Mouse (Mus musculus) CD4-positive, CD25-positive, alpha-beta regulatory T cell, adult 4 months (primary cell): ENCODE data around the gene Il31. TPM values are rescaled to one million over a fixed set of nuclear protein-coding genes. Genes with fewer than 3 reads are reported as not detected.

ENCODE experiments used
- ATAC-seq: one replicate; pipeline ENCODE4 v1.8.0; 2017
- polyA plus RNA-seq, 2 experiments: library from polyadenylated mRNA; unstranded; fragments of 100-300 nt; shearing (Covaris generic); gene quantifications; one replicate each; pipeline ENCODE4 v1.2.1; 2017

Il31 gene
- polyA plus RNA-seq, 2 experiments from 2014 or later, result not detected

GRCm38 (mm10) chr5:123470784-123471400 lies 18.4 kb downstream of the Il31 start:
- ATAC-seq, result peak; percentile 92

DNA sequence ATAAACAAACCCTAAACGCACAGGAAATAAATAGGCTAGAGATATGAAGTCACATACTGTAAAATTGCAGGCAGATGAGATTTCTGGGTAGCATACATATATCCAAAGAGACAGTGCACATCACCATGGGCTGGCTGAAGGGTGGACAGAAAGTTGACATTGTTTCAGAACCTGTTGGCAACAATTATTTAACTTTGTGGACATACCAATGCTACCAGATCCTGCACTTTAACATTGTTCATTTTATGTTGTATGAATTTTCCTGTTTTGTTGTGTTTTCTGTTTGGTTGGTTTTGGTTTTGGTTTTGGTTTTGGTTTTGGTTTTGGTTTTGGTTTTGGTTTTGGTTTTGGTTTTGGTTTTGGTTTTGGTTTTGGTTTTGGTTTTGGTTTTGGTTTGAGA lies 24.7 kb downstream of the Il31 start:
- no peak for ATAC-seq

GRCm38 (mm10) chr5:123461420-123461819 lies 27.9 kb downstream of the Il31 start:
- no peak for ATAC-seq

DNA sequence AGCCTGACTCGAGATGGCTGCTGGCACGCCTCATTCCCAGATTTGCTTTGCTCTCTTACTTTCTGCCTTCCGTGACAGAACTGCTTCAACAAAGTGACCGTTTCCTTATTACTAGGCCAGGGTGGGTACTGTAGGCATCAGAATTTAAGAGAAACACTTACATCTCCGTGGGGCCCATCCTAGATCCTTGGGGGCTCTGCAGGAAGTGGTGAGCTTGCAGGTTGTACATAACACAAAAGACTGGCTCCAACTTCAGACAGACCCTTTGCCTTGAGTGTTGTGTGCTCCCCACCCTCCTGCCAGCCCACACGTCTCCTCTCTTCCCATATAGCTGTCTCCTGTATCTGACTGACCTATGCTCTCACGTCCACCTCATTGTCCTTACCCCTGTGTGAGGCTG lies 37.4 kb downstream of the Il31 start:
- ATAC-seq, result no peak

- ATAC-seq, result no peak
Observed at GRCm38 (mm10) chr5:123444849-123445334, 44.4 kb downstream of the Il31 start.

GRCm38 (mm10) chr5:123444069-123444468 lies 45.2 kb downstream of the Il31 start:
- no peak for ATAC-seq

DNA sequence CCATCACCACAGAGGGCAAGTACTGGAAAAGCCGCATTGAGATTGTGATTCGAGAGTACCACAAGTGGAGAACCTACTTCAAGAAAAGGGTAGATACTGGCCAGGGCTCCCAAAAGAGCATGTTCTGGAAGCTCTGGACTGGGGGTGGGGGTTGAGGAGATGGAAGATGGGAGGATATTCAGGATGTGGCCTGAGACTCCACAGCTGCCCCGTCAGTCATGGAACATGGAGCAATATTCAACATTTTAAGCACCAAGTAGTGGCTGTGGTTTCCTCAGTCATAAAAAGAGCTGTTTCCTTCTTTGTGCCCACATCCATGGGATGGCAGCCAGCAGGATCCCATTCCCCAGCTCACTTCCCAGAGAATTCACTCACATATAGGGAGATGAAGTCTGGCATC lies 47.0 kb downstream of the Il31 start:
- no peak for ATAC-seq

GRCm38 (mm10) chr5:123440664-123441063 lies 48.6 kb downstream of the Il31 start:
- no peak for ATAC-seq

- no peak for ATAC-seq
Observed at GRCm38 (mm10) chr5:123439941-123440340, 49.3 kb downstream of the Il31 start.

DNA sequence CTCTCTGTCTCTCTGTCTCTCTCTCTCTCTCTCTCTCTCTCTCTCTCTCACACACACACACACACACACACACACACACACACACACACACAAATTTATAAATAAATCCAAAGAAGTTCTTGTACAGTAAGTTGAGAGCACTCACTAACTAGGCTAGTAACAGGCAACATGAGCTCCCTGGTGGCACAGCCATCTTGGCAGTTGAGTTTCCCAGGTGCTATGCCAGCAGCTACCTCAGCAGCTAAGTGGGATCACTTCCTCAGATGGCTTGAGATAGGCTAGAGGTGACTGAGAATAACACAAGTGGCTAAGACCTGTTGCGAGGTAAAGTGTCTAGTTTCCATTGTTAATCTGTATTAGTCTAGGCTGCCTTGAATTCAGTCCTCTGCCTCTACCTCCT lies 50.0 kb downstream of the Il31 start:
- ATAC-seq, result no peak

GRCm38 (mm10) chr5:123438381-123438780 lies 50.9 kb downstream of the Il31 start:
- ATAC-seq, result no peak

DNA sequence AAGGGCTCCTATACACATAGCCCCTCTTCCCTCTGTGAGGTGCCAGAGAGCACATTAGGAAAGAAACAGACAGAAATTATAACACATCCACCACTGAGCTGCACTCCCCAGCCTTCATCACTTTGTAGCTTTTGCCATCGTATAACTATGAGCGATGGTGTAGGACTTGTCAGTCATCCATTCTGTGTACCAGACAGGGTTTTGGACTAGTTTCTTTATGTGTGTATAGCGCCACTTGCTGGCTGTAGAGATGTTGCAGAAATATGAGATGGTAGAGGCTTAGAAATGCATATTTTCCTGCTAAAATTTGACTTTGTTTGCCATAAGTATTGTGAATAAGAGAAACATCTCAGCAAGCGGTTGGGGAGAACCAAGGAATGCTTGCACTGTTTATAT lies 52.5 kb downstream of the Il31 start:
- ATAC-seq, result peak; percentile 65

GRCm38 (mm10) chr5:123436071-123436779 lies 53.1 kb downstream of the Il31 start:
- no peak for ATAC-seq

- no peak for ATAC-seq
Observed at GRCm38 (mm10) chr5:123432305-123432874, 56.9 kb downstream of the Il31 start.

DNA sequence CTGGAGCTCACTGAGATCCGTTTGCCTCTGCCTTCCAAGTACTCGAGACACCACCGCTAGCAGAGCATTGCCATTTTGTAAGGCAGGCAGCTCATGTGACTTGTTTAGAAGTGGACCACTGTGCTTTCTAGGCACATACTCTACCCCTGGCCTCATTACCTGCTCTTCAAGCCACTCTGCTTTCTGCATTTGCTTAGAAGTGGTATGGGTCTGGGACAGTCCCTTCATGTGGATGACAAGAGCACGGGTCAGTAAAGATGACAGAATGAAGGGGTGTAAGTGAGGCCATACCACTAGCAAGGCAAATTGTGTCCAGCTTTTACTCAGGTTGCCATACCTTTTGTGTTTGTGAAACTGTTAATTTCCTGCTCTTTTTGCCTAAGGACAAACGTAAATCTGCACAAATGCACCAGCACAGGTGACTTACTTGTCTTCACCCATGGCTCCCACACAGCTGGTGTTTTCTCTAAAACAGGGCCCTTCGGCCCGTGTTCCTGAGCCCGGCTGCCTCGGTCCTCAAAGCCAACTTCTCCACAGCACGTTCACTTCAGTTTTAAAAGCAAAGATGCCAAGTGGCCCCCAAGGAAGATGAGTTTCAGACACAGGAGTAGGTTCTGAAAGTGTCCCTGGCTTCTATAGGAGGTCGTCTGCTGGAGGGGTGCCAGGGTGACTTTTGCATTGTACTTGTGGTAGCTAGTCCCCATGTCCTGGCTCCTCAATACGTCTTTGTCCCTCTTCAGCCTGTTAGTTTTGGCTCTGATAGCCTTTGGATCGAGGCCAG lies 57.6 kb downstream of the Il31 start:
- ATAC-seq, result no peak

Other genes starting within 250 kb of the Il31 start
- 1 to 10 TPM; 4.7 to 6.1 TPM for gene Wdr66, start 237.4 kb downstream of the Il31 start, polyA plus RNA-seq
- 1 to 10 TPM; 7.2 to 9.8 TPM for gene Bcl7a, start 145.7 kb downstream of the Il31 start, polyA plus RNA-seq
- gene Mlxip, start 94.7 kb downstream of the Il31 start, polyA plus RNA-seq, result 10 to 100 TPM; 18.9 to 19.9 TPM
- not detected for gene Lrrc43, start 184 bp downstream of the Il31 start, polyA plus RNA-seq
- gene B3gnt4, start 21.0 kb upstream of the Il31 start, polyA plus RNA-seq, result 1 to 10 TPM in 1 of 2 experiments, not detected in 1; 1.4 TPM
- gene Diablo, start 34.7 kb upstream of the Il31 start, polyA plus RNA-seq, result 10 to 100 TPM; 85.0 to 99.0 TPM
- not detected for gene Gm49027, start 36.0 kb upstream of the Il31 start, polyA plus RNA-seq
- gene Vps33a, start 83.5 kb upstream of the Il31 start, polyA plus RNA-seq, result 10 to 100 TPM; 38.3 to 53.6 TPM
- gene Clip1, start 195.1 kb upstream of the Il31 start, polyA plus RNA-seq, result 10 to 100 TPM; 48.4 to 51.4 TPM
- gene Zcchc8, start 231.6 kb upstream of the Il31 start, polyA plus RNA-seq, result 10 to 100 TPM; 55.3 to 67.5 TPM